Mouse (Mus musculus) MN1 (cell line): ENCODE data around the gene Stxbp2.

Experiments
- DNase-seq: peaks from one replicate; pipeline ENCODE4 v3.0.0-alpha.2; 2016; ENCODE audit warnings: low spot score

Stxbp2 gene

DNA sequence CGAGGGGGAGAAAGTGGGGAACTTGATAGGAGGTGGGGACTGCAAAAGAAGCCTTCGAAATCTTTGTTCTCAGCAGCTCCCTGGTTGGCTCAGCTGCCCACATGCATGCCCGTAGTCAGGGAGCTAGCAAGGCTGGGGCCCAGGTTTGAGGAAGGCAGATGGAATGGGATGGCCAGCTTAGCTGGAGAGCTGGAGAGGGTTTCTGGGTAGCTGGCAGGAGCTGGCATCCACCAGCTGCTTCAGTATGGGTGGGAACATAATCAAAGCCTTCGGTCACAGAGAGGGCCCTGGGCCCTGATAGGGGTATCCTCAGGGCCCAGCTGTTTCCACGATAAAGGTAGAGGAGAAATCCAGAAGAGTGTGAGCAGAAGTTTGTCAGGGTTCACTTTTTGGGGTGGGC, 51.7 kb downstream of the Stxbp2 start:
- no peak for DNase-seq

DNA sequence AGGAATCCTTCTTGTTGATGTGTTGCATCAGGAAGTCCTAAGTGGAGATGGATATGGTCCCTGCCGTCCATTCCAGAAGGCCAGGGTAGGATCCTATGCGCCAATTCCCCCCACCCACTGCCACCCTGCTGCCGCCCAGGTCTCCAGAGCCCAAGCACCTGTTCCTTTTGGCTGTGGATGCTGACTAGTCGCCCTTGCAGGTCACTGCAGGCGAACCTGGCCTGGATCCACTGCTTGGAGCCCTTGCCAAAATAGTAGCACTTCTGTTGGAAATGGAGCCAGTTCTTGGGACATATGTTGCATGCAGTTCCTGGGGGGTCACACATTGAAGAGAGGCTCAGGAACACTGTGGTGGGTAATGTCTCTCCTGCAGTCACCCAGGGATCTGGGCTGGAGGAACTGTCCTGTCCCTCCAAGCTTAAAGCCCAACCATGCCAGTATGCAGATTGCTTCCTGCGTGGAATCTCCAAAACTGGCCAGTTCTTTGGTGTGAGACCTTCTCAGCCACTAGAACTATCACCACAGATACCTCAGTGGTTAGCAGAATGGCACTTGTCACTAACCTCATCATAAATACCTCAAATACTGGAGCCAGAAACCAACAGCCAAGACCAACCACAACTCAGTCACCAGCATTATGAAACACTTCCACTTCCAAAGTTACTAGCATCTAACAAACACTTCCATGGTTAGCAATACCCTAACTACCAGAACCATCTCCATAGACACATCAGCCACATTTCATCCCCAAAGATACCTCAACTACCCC, 52.8 kb downstream of the Stxbp2 start:
- no peak for DNase-seq

DNA sequence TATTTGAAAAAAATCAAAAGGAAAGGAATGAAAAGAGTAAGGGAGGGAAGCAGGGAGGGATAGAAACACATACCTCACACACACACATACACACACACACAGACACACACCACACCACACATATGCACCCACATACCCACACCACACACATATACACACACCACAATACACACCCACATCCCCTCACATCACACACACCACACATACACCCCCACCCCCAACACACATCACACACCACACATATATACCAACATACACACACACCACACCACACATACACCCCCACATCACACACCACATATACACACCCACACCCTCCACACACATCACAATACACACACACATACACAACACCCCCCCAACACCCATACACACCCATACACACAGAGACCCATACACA, 53.8 kb downstream of the Stxbp2 start:
- DNase-seq = no peak

DNA sequence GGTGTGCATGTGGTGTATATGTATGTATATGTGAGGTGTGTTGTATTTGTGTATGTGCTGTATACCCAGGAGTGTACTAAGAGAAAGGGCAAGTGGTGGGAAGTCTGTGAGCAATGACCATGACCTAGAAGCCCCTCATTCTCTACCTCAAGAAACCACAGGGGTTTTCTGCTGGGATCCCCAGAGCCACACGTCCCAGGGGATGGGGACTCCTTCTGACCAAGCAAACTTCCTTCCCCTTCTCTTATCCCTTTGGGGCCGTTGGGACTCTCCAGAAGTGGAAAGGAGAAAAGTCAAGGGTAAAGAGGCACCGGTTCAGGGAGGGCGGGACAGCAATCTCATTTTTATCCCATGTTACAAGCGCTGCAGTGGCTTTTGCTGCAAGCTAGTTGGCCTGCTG, 54.7 kb downstream of the Stxbp2 start:
- DNase-seq = no peak

DNA sequence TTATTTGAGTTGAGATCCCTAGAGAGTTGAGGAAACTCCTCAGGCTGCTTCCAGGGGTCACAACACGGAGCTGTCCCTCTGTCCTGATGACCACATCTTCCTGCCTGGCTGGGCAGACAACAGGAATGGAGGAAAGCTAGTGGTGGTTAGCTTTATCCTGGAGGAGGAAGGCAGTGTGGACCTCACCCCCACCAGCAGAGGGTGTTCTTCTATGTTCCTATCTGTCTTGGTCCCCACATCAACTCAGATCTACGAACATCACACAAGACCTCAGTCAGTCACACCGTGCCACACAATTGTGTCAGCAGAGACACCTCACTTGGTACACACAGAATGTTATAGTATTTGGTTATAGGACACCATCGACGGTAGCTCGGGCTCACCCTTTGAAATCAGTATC, 56.8 kb downstream of the Stxbp2 start:
- DNase-seq = no peak

DNA sequence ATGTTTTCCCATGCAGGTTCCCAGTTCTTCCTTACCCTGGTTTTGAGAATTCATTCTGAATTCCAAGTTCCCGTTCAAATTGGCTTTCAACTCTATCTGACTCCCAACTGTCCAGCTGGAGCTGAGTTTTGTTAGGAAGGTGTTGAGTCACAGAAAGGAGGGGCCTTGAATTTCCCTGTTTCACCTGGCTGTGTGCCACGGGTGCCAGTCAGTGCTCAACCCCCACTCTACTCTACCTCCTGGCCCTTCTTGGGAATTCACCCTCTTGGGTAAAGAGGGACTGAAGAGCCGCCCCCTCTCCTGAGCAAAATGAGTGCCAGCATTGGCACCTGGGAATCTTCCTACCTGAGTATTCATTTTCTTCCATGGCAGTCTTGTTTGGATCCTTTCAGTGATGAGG, 60.0 kb downstream of the Stxbp2 start:
- no peak for DNase-seq
